Mouse (Mus musculus): ENCODE data around the gene Tmem106c. TPM values are rescaled to one million over a fixed set of nuclear protein-coding genes. Genes with fewer than 3 reads are reported as not detected.

Gene Tmem106c
- polyA plus RNA-seq, 1 experiment from 2014 or later: 14.4 TPM

GRCm38 (mm10) chr15:97929259-97929824, 34.7 kb upstream of the Tmem106c start:
- H3K4me3 ChIP-seq (ENCODE audit: low read depth, low read length): no peak overlapping the region
- ATAC-seq (ENCODE audit: low read depth): no peak
- 42% methylated on average over 13 of the region's 13 CpGs for WGBS (ENCODE audit: insufficient replicate concordance)
- no peak overlapping the region for H3K27ac ChIP-seq (ENCODE audit: low read length)
- no peaks in the 10 kb centered on the region for H3K9me3 ChIP-seq (replicated peaks; ENCODE audit: control insufficient read depth, low read length)
- no peak overlapping the region for H3K9ac ChIP-seq (ENCODE audit: low read depth, low read length)
- H3K4me2 ChIP-seq (ENCODE audit: low read depth, low read length): no peak overlapping the region
- no peaks in the 10 kb centered on the region for H3K4me1 ChIP-seq (ENCODE audit: control insufficient read depth, low read depth, low read length)
- no peaks in the 10 kb centered on the region for H3K27me3 ChIP-seq (ENCODE audit: control insufficient read depth, insufficient read depth, low read depth, low read length)
- H3K36me3 ChIP-seq (ENCODE audit: control insufficient read depth, insufficient read depth): no peaks in the 10 kb centered on the region

GRCm38 (mm10) chr15:97932441-97932840, 31.6 kb upstream of the Tmem106c start:
- Histone ChIP-seq H3K9ac (ENCODE audit: low read depth, low read length) (no peak overlapping the region), H3K4me1 (ENCODE audit: control insufficient read depth, low read depth, low read length) (no peaks in the 10 kb centered on the region), H3K9me3 (replicated peaks; ENCODE audit: control insufficient read depth, low read length) (no peaks in the 10 kb centered on the region), H3K4me3 (ENCODE audit: low read depth, low read length) (no peak overlapping the region), H3K27me3 (ENCODE audit: control insufficient read depth, insufficient read depth, low read depth, low read length) (no peaks in the 10 kb centered on the region), H3K4me2 (ENCODE audit: low read depth, low read length) (no peak overlapping the region), H3K27ac (ENCODE audit: low read length) (no peak overlapping the region), H3K36me3 (ENCODE audit: control insufficient read depth, insufficient read depth) (no peaks in the 10 kb centered on the region)
- 65% methylated on average over 12 of the region's 12 CpGs for WGBS (ENCODE audit: insufficient replicate concordance)
- ATAC-seq (ENCODE audit: low read depth): no peak

GRCm38 (mm10) chr15:97938580-97938979, 25.4 kb upstream of the Tmem106c start:
- Histone ChIP-seq H3K27ac (ENCODE audit: low read length) (no peak overlapping the region), H3K4me3 (ENCODE audit: low read depth, low read length) (no peak overlapping the region), H3K36me3 (ENCODE audit: control insufficient read depth, insufficient read depth) (no peaks in the 10 kb centered on the region), H3K27me3 (ENCODE audit: control insufficient read depth, insufficient read depth, low read depth, low read length) (no peaks in the 10 kb centered on the region), H3K9me3 (replicated peaks; ENCODE audit: control insufficient read depth, low read length) (no peaks in the 10 kb centered on the region), H3K9ac (ENCODE audit: low read depth, low read length) (no peak overlapping the region), H3K4me1 (ENCODE audit: control insufficient read depth, low read depth, low read length) (no peaks in the 10 kb centered on the region), H3K4me2 (ENCODE audit: low read depth, low read length) (no peak overlapping the region)
- 45% methylated on average over 6 of the region's 6 CpGs for WGBS (ENCODE audit: insufficient replicate concordance)
- ATAC-seq (ENCODE audit: low read depth): no peak

- H3K4me1 ChIP-seq (ENCODE audit: control insufficient read depth, low read depth, low read length): no peaks in the 10 kb centered on the region
- H3K27me3 ChIP-seq (ENCODE audit: control insufficient read depth, insufficient read depth, low read depth, low read length): no peaks in the 10 kb centered on the region
- no peak for ATAC-seq (ENCODE audit: low read depth)
- H3K27ac ChIP-seq (ENCODE audit: low read length): no peak overlapping the region
- no peaks in the 10 kb centered on the region for H3K9me3 ChIP-seq (replicated peaks; ENCODE audit: control insufficient read depth, low read length)
- no peak overlapping the region for H3K9ac ChIP-seq (ENCODE audit: low read depth, low read length)
- no peaks in the 10 kb centered on the region for H3K36me3 ChIP-seq (ENCODE audit: control insufficient read depth, insufficient read depth)
- 60% methylated on average over 2 of the region's 2 CpGs for WGBS (ENCODE audit: insufficient replicate concordance)
- H3K4me3 ChIP-seq (ENCODE audit: low read depth, low read length): no peak overlapping the region
- H3K4me2 ChIP-seq (ENCODE audit: low read depth, low read length): no peak overlapping the region
These were observed 23.9 kb upstream of the Tmem106c start for GRCm38 (mm10) chr15:97940088-97940487.

- Histone ChIP-seq H3K36me3 (ENCODE audit: control insufficient read depth, insufficient read depth) (no peaks in the 10 kb centered on the region), H3K27me3 (ENCODE audit: control insufficient read depth, insufficient read depth, low read depth, low read length) (no peaks in the 10 kb centered on the region), H3K4me2 (ENCODE audit: low read depth, low read length) (no peak overlapping the region), H3K4me1 (ENCODE audit: control insufficient read depth, low read depth, low read length) (no peaks in the 10 kb centered on the region), H3K9ac (ENCODE audit: low read depth, low read length) (no peak overlapping the region), H3K9me3 (replicated peaks; ENCODE audit: control insufficient read depth, low read length) (no peaks in the 10 kb centered on the region), H3K27ac (ENCODE audit: low read length) (no peak overlapping the region), H3K4me3 (ENCODE audit: low read depth, low read length) (no peak overlapping the region)
- no peak for ATAC-seq (ENCODE audit: low read depth)
- 65% methylated on average over 2 of the region's 2 CpGs for WGBS (ENCODE audit: insufficient replicate concordance)
These were observed 22.7 kb upstream of the Tmem106c start for GRCm38 (mm10) chr15:97941306-97941705.

GRCm38 (mm10) chr15:97942538-97942937, 21.5 kb upstream of the Tmem106c start:
- Histone ChIP-seq H3K9ac (ENCODE audit: low read depth, low read length) (no peak overlapping the region), H3K4me1 (ENCODE audit: control insufficient read depth, low read depth, low read length) (no peaks in the 10 kb centered on the region), H3K4me2 (ENCODE audit: low read depth, low read length) (no peak overlapping the region), H3K4me3 (ENCODE audit: low read depth, low read length) (no peak overlapping the region), H3K27ac (ENCODE audit: low read length) (no peak overlapping the region), H3K27me3 (ENCODE audit: control insufficient read depth, insufficient read depth, low read depth, low read length) (no peaks in the 10 kb centered on the region), H3K36me3 (ENCODE audit: control insufficient read depth, insufficient read depth) (no peaks in the 10 kb centered on the region), H3K9me3 (replicated peaks; ENCODE audit: control insufficient read depth, low read length) (no peaks in the 10 kb centered on the region)
- ATAC-seq (ENCODE audit: low read depth): no peak
- 64% methylated on average over 8 of the region's 8 CpGs for WGBS (ENCODE audit: insufficient replicate concordance)

- Histone ChIP-seq H3K4me2 (ENCODE audit: low read depth, low read length) (no peak overlapping the region), H3K4me1 (ENCODE audit: control insufficient read depth, low read depth, low read length) (no peaks in the 10 kb centered on the region), H3K4me3 (ENCODE audit: low read depth, low read length) (no peak overlapping the region), H3K27me3 (ENCODE audit: control insufficient read depth, insufficient read depth, low read depth, low read length) (no peaks in the 10 kb centered on the region), H3K9me3 (replicated peaks; ENCODE audit: control insufficient read depth, low read length) (no peaks in the 10 kb centered on the region), H3K9ac (ENCODE audit: low read depth, low read length) (no peak overlapping the region), H3K27ac (ENCODE audit: low read length) (no peak overlapping the region), H3K36me3 (ENCODE audit: control insufficient read depth, insufficient read depth) (no peaks in the 10 kb centered on the region)
- 75% methylated on average over 8 of the region's 8 CpGs for WGBS (ENCODE audit: insufficient replicate concordance)
- ATAC-seq (ENCODE audit: low read depth): no peak
These were observed 20.6 kb upstream of the Tmem106c start for GRCm38 (mm10) chr15:97943356-97943755.

GRCm38 (mm10) chr15:97944919-97945574, 19.0 kb upstream of the Tmem106c start:
- H3K9ac ChIP-seq (ENCODE audit: low read depth, low read length): no peak overlapping the region
- no peaks in the 10 kb centered on the region for H3K4me1 ChIP-seq (ENCODE audit: control insufficient read depth, low read depth, low read length)
- no peak overlapping the region for H3K4me3 ChIP-seq (ENCODE audit: low read depth, low read length)
- no peak overlapping the region for H3K4me2 ChIP-seq (ENCODE audit: low read depth, low read length)
- H3K36me3 ChIP-seq (ENCODE audit: control insufficient read depth, insufficient read depth): no peaks in the 10 kb centered on the region
- H3K27me3 ChIP-seq (ENCODE audit: control insufficient read depth, insufficient read depth, low read depth, low read length): no peaks in the 10 kb centered on the region
- peak; percentile 27; the same call in 1 of the 2 replicates for ATAC-seq (ENCODE audit: low read depth)
- H3K27ac ChIP-seq (ENCODE audit: low read length): no peak overlapping the region
- no peaks in the 10 kb centered on the region for H3K9me3 ChIP-seq (replicated peaks; ENCODE audit: control insufficient read depth, low read length)
- WGBS (ENCODE audit: insufficient replicate concordance): 63% methylated on average over 11 of the region's 11 CpGs

GRCm38 (mm10) chr15:97945656-97946315, 18.2 kb upstream of the Tmem106c start:
- H3K9me3 ChIP-seq (replicated peaks; ENCODE audit: control insufficient read depth, low read length): no peaks in the 10 kb centered on the region
- no peak overlapping the region for H3K4me3 ChIP-seq (ENCODE audit: low read depth, low read length)
- H3K36me3 ChIP-seq (ENCODE audit: control insufficient read depth, insufficient read depth): no peaks in the 10 kb centered on the region
- H3K27me3 ChIP-seq (ENCODE audit: control insufficient read depth, insufficient read depth, low read depth, low read length): no peaks in the 10 kb centered on the region
- H3K9ac ChIP-seq (ENCODE audit: low read depth, low read length): no peak overlapping the region
- no peaks in the 10 kb centered on the region for H3K4me1 ChIP-seq (ENCODE audit: control insufficient read depth, low read depth, low read length)
- H3K4me2 ChIP-seq (ENCODE audit: low read depth, low read length): no peak overlapping the region
- no peak for ATAC-seq (ENCODE audit: low read depth)
- H3K27ac ChIP-seq (ENCODE audit: low read length): no peak overlapping the region
- whole genome bisulfite sequencing (ENCODE audit: insufficient replicate concordance): 49% methylated on average over 11 of the region's 11 CpGs
